Mouse (Mus musculus) G1E (cell line): ENCODE data around the gene Sh3pxd2b. TPM values are rescaled to one million over a fixed set of nuclear protein-coding genes. Genes with fewer than 3 reads are reported as not detected.

Experiments
- ATAC-seq: 2 replicates; pipeline ENCODE4 v1.8.0; 2016; ENCODE audit warnings: mild to moderate bottlenecking; ENCODE audit not compliant: insufficient number of reproducible peaks, poor library complexity, low FRiP score, severe bottlenecking; ENCODE audit errors: extremely low read depth
- DNase-seq: peaks from one replicate; pipeline ENCODE4 v3.0.0; 2012; ENCODE audit warnings: low spot score
- H3K27me3 ChIP-seq: 2 replicates; pipeline ENCODE4 v1.6.1; 2012; ENCODE audit warnings: mild to moderate bottlenecking, low read length, inconsistent platforms; ENCODE audit not compliant: insufficient read depth
- H3K36me3 ChIP-seq: replicated peaks from 2 replicates; pipeline ENCODE3; 2012; ENCODE audit warnings: mild to moderate bottlenecking, inconsistent platforms
- H3K4me1 ChIP-seq: 2 replicates; pipeline ENCODE4 v1.6.1; 2012; ENCODE audit warnings: low read depth, low read length, inconsistent platforms, mixed read lengths; ENCODE audit not compliant: insufficient read depth
- H3K4me3 ChIP-seq: 2 replicates; pipeline ENCODE4 v1.5.1; 2012; ENCODE audit warnings: low read depth, mild to moderate bottlenecking, inconsistent platforms, low read length, moderate library complexity, mixed read lengths
- H3K9me3 ChIP-seq: replicated peaks from 2 replicates; pipeline ENCODE4 v1.6.1; 2012; ENCODE audit warnings: inconsistent platforms
- CTCF ChIP-seq: IDR thresholded peaks from 2 replicates; pipeline ENCODE4 v1.5.1; 2012; ENCODE audit warnings: low read depth, low read length, inconsistent platforms, mixed read lengths
- GATA1 ChIP-seq: IDR thresholded peaks from 2 replicates; pipeline ENCODE4 v1.6.1; 2012; ENCODE audit warnings: borderline replicate concordance, low read length, inconsistent platforms, mixed read lengths
- GATA2 ChIP-seq: IDR thresholded peaks from 2 replicates; pipeline ENCODE4 v1.6.1; 2012; ENCODE audit warnings: low read depth, low read length, inconsistent platforms, borderline replicate concordance
- POLR2AphosphoS5 ChIP-seq: IDR thresholded peaks from 2 replicates; pipeline ENCODE4 v1.6.1; 2012; ENCODE audit warnings: low read depth, low read length, inconsistent platforms; ENCODE audit not compliant: insufficient replicate concordance
- TAL1 ChIP-seq: conservative IDR thresholded peaks from 2 replicates; pipeline ENCODE4 v1.6.1; 2012; ENCODE audit warnings: low read depth, low read length, inconsistent platforms, mixed read lengths
- polyA plus RNA-seq: library from polyadenylated mRNA; stranded (reverse); fragments of >175 nt; gene quantifications from 2 replicates; pipeline ENCODE4 v1.2.3, GENCODE M21; 2012
- total RNA-seq, 2 experiments: library from RNA; stranded (forward) in 1 of 2; stranded (reverse) in 1 of 2; fragments of 200-1000 nt in 1 of 2; fragments of >200 nt in 1 of 2; fragmentation: Nextera tagmentation in 1 of 2; gene quantifications; 2 replicates each; pipeline ENCODE4 v1.2.3; 2014 to 2017

Sh3pxd2b gene
- total and polyA plus RNA-seq, 3 experiments: 0.16 TPM; not detected in 2

DNA sequence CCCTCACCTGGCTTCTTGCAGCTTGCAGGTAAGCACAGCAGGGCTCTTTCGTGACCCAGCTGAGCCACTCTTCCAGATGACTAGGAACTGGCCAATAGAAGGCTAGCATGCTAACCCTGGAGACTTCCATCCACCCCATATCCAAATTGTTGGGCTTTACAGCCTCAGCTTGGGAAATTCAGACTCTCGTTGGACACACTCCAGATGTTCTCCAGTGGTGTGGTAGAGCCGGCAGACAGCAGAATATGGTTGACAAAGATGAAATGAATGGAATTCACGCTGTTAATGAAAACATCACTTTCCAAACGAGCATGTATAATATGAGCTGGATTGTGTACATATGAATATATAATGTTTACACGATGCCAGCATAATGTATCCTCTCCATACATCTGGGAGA is 48.2 kb downstream of the Sh3pxd2b start:
- DNase-seq (no peak), ATAC-seq (no peak)
- peaks cover 3% of the 10 kb centered on the region; the same call in 1 of the 2 replicates for H3K27me3 ChIP-seq
- TF ChIP-seq POLR2AphosphoS5 (no peak), TAL1 (no peak), CTCF (no peak), GATA2 (no peak), GATA1 (no peak)
- no peaks in the 10 kb centered on the region for H3K36me3 ChIP-seq
- no peak overlapping the region for H3K4me3 ChIP-seq
- no peaks in the 10 kb centered on the region for H3K4me1 ChIP-seq
- no peaks in the 10 kb centered on the region for H3K9me3 ChIP-seq

DNA sequence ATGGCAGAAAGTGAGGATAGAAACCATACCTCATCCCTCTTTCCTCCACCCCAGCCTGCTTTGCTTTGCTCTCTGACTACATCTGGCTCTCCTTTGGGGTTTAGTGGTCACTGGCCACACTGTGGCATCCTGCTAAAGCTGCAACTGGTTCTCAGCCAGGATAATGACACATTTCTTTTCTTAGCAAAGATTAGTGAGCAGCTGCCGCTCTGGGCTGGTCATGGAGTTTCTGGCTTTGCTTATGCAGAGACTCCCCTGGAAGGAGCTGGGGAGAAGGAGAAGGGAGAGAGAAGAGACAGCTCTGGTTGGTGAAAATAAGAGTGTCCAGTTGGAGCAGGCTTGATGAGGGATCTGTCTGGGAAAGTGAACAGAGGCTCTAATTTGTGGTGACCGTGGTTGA is 50.8 kb downstream of the Sh3pxd2b start:
- no peaks in the 10 kb centered on the region for H3K36me3 ChIP-seq
- peaks cover 8% of the 10 kb centered on the region for H3K27me3 ChIP-seq
- H3K4me3 ChIP-seq: no peak overlapping the region
- H3K4me1 ChIP-seq: no peaks in the 10 kb centered on the region
- no peaks in the 10 kb centered on the region for H3K9me3 ChIP-seq
- ATAC-seq: no peak
- TF ChIP-seq TAL1 (no peak), CTCF (no peak), POLR2AphosphoS5 (no peak), GATA2 (no peak), GATA1 (no peak)
- no peak for DNase-seq

DNA sequence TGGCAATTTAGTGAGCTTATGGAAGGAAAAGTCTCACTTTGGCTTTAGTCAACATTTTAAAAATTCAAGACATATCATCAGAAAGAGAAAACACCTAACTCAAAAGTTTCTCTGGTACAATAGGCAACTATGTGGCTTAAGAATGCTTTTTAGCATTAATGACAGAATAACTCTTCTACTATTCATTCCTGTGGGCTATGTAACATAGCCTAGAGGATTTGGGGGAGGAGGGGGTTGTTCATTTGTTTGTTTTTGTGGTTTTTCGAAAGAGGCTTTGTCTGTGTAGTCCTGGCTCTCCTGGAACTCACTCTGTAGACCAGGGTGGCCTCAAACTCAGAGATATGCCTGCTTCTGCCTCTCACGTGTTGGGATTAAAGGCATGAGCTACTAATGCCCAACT is 51.6 kb downstream of the Sh3pxd2b start:
- no peak overlapping the region for H3K4me3 ChIP-seq
- TF ChIP-seq GATA2 (no peak), TAL1 (no peak), POLR2AphosphoS5 (no peak), CTCF (no peak), GATA1 (no peak)
- no peaks in the 10 kb centered on the region for H3K9me3 ChIP-seq
- H3K4me1 ChIP-seq: no peaks in the 10 kb centered on the region
- DNase-seq: no peak
- no peak for ATAC-seq
- no peaks in the 10 kb centered on the region for H3K36me3 ChIP-seq
- H3K27me3 ChIP-seq: peaks cover 8% of the 10 kb centered on the region

DNA sequence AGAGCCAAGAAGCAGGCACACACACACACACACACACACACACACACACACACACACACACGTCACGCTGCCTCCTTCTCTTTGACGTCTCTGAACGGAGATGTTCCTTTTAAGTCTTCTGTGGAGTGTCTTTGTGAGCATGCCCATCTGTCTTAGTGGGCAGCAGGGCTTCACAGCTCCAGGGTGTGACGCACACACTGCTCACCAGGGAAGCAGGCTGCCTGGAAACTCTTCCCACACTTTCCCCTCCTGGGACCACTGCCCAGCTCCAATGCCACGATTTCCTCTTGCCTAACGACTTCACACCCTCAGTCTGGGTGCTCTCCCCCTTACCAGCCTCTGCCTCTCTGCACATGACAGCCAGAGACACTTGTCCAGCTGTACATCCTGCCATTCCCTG is 55.1 kb downstream of the Sh3pxd2b start:
- no peak for TF ChIP-seq TAL1
- no peak for TF ChIP-seq CTCF
- H3K4me1 ChIP-seq: no peaks in the 10 kb centered on the region
- H3K4me3 ChIP-seq: no peak overlapping the region
- no peaks in the 10 kb centered on the region for H3K36me3 ChIP-seq
- no peaks in the 10 kb centered on the region for H3K9me3 ChIP-seq
- peaks cover 5% of the 10 kb centered on the region for H3K27me3 ChIP-seq
- DNase-seq (no peak), ATAC-seq (no peak)

DNA sequence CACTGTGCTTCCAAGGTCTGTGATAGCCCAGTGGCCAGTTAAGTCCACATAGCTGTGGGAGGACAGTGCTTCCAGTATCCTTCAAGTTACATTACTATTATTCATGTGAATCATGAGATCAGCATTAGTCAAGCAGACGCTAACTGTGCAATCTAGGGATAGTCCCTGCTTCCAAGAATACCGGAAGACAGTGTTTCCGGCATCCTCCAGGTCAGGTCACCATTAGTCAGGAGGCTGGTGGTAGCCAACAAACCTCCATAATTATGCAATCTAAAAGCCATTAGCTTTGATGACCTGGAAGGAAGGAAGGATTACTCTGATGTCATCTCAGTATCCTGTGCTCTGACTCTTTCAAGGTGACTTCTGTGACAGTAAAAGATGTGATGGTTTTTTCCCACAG is 57.1 kb downstream of the Sh3pxd2b start:
- DNase-seq (no peak), ATAC-seq (no peak)
- TF ChIP-seq POLR2AphosphoS5 (no peak), TAL1 (no peak), CTCF (no peak), GATA2 (no peak), GATA1 (no peak)
- Histone ChIP-seq H3K27me3 (peaks cover 5% of the 10 kb centered on the region), H3K36me3 (no peaks in the 10 kb centered on the region), H3K4me3 (no peak overlapping the region), H3K9me3 (no peaks in the 10 kb centered on the region), H3K4me1 (no peaks in the 10 kb centered on the region)

DNA sequence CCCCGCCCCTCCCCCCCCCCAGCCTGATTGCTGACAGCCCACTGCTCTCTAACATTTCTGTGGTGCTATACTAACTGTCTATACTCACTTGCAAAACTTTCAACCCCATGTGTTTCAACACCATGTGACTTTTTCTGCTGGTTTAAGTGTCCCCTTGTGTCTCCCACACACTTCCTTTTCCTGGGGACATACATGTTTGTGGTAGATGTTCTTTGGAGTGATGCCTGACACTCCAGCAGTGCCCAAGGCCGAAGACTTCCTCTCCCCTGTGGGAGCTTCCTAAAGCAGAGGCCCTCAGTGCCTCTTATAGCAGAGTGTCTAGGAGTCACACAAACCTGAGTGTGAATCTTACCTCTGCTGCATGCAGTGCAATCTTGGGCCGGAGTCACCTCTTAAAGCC is 60.2 kb downstream of the Sh3pxd2b start:
- Histone ChIP-seq H3K4me1 (no peaks in the 10 kb centered on the region), H3K36me3 (no peaks in the 10 kb centered on the region), H3K4me3 (no peak overlapping the region), H3K9me3 (no peaks in the 10 kb centered on the region), H3K27me3 (peaks cover 10% of the 10 kb centered on the region)
- DNase-seq (no peak), ATAC-seq (no peak)
- TF ChIP-seq GATA2 (no peak), GATA1 (no peak), POLR2AphosphoS5 (no peak), TAL1 (no peak), CTCF (no peak)

DNA sequence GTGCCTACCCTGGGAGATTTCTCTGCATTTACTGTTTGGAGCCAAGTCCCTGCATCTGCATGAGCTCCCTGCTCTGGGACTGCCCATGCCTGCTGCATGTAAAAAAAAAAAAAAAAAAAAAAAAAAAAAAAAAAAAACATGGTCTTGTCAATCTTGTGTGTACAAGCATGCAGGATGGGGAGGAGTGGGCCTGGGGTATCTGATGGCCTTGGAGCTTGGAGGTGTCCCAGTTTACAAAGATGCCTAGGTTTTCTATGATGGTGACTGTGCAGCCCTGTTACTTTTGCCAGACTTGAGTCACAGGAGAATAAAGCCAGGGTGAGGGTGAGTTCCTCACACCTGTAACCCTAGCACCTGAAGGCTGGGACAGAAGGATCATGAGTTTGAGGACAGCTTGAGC is 61.4 kb downstream of the Sh3pxd2b start:
- no peaks in the 10 kb centered on the region for H3K36me3 ChIP-seq
- DNase-seq (no peak), ATAC-seq (no peak)
- TF ChIP-seq GATA1 (no peak), CTCF (no peak), GATA2 (no peak), TAL1 (no peak), POLR2AphosphoS5 (no peak)
- peaks cover 7% of the 10 kb centered on the region for H3K27me3 ChIP-seq
- no peaks in the 10 kb centered on the region for H3K9me3 ChIP-seq
- H3K4me1 ChIP-seq: no peaks in the 10 kb centered on the region
- no peak overlapping the region for H3K4me3 ChIP-seq
